Mouse (Mus musculus) small intestine, adult 2 months (tissue): ENCODE results near the gene Cntrl.

Experiments
- CTCF ChIP-seq: fragments of 200-500 bp; IDR thresholded peaks from 2 replicates; pipeline ENCODE4 v1.5.1; 2012; ENCODE audit warnings: low read depth, mild to moderate bottlenecking, control low read depth, inconsistent platforms, low read length, moderate library complexity, mixed read lengths; ENCODE audit not compliant: insufficient replicate concordance, insufficient read length; ENCODE audit errors: extremely low read depth
- POLR2A ChIP-seq: fragments of 200-500 bp; IDR thresholded peaks from 2 replicates; pipeline ENCODE4 v1.6.1; 2012; ENCODE audit warnings: low read depth, mild to moderate bottlenecking, control low read depth, inconsistent platforms, low read length, moderate library complexity

- TF ChIP-seq CTCF (no peak), POLR2A (no peak)
Measured at GRCm38 (mm10) chr2:35161846-35162488, 52.7 kb downstream of the Cntrl start.
